Mouse (Mus musculus): Measurements from ENCODE around the gene Kctd21. TPM values are rescaled to one million over a fixed set of nuclear protein-coding genes. Genes with fewer than 3 reads are reported as not detected.

Gene Kctd21
- polyA plus RNA-seq, 2 experiments = 5.2 to 5.5 TPM

DNA sequence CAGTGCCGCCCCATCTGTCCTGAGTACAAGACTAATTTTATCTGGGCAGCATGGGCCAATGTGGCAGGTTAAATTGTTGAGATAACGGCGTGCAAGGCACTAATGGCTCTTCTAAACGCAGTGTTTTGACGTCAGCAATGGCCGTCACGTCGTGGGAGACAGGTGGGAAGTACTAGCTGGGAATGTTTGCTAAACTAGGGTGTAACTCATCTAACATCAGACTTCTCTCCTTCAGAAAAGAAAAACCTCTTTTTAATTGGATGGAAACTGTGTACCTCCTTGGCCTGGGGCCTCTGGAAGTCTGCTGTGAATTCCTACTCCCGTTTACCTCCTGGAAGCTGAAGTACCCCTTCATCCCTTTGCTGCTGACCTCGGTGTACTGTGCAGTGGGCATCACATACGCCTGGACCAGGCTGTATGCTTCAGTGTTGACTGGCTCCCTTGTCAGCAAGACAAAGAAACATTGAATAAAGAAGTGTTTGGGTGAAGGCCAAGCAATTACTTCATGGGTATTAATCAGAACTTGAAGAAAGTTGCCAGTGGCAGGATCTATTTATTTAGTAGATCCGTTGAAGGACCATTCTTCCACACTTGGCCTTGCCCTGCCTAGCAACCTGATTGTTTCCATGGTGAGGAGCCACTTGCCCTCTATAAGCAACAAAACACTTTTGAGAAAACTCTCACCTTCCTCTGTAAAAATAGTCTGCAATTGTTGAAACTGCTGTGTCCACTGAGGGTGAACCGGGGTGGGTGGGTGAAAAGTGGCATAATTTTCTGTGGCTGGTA is 59.4 kb downstream of the Kctd21 start:
- Histone ChIP-seq H3K27me3 (ENCODE audit: control insufficient read depth, insufficient read depth, low read length) (no peaks in the 10 kb centered on the region), H3K4me3 (replicated peaks; ENCODE audit: low read length) (no peak overlapping the region), H3K27ac (replicated peaks; ENCODE audit: low read depth, low read length) (no peak overlapping the region), H3K4me2 (replicated peaks; ENCODE audit: low read depth, low read length, severe bottlenecking) (no peak overlapping the region), H3K9ac (ENCODE audit: low read depth, low read length, severe bottlenecking) (no peak overlapping the region), H3K36me3 (ENCODE audit: control insufficient read depth, insufficient read depth, low read length) (peaks cover 51% of the 10 kb centered on the region), H3K9me3 (ENCODE audit: control insufficient read depth, low read length) (no peaks in the 10 kb centered on the region), H3K4me1 (ENCODE audit: control insufficient read depth, insufficient read depth, low read length) (no peaks in the 10 kb centered on the region)
- no peak for TF ChIP-seq POLR2A (IDR thresholded peaks at IDR 0.05; ENCODE audit: borderline replicate concordance, extremely low read depth, insufficient read depth, insufficient read length)
- DNase-seq (ENCODE audit: low spot score) (no peak), ATAC-seq (ENCODE audit: low FRiP score, low read depth) (no peak)
- 89% methylated on average over 13 of the region's 13 CpGs for WGBS

DNA sequence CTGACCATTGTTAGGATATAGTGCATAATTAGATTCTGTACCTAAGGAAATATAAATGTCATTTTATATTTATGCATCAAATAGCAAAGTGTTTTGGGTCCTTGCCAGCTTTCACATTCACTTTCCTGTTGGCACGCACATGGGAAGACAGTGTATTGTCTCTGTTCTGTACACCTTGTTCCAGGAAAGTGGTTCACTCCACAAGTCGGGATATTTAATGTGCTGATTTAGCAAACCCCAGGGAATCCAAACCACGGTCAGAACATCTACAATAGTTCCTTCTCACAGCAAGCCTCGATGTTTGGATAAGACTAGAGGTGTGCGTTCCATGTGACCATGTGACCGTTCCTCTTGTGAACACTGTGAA is 59.9 kb downstream of the Kctd21 start:
- TF ChIP-seq POLR2A (IDR thresholded peaks at IDR 0.05; ENCODE audit: borderline replicate concordance, extremely low read depth, insufficient read depth, insufficient read length) = no peak
- no peak overlapping the region for H3K27ac ChIP-seq (replicated peaks; ENCODE audit: low read depth, low read length)
- H3K4me2 ChIP-seq (replicated peaks; ENCODE audit: low read depth, low read length, severe bottlenecking) = no peak overlapping the region
- no peak overlapping the region for H3K4me3 ChIP-seq (replicated peaks; ENCODE audit: low read length)
- H3K4me1 ChIP-seq (ENCODE audit: control insufficient read depth, insufficient read depth, low read length) = no peaks in the 10 kb centered on the region
- no peaks in the 10 kb centered on the region for H3K27me3 ChIP-seq (ENCODE audit: control insufficient read depth, insufficient read depth, low read length)
- no peak for ATAC-seq (ENCODE audit: low FRiP score, low read depth)
- peaks cover 46% of the 10 kb centered on the region for H3K36me3 ChIP-seq (ENCODE audit: control insufficient read depth, insufficient read depth, low read length)
- DNase-seq (ENCODE audit: low spot score) = no peak
- H3K9me3 ChIP-seq (ENCODE audit: control insufficient read depth, low read length) = no peaks in the 10 kb centered on the region
- WGBS = 90% methylated on average over 6 of the region's 6 CpGs
- H3K9ac ChIP-seq (ENCODE audit: low read depth, low read length, severe bottlenecking) = no peak overlapping the region

DNA sequence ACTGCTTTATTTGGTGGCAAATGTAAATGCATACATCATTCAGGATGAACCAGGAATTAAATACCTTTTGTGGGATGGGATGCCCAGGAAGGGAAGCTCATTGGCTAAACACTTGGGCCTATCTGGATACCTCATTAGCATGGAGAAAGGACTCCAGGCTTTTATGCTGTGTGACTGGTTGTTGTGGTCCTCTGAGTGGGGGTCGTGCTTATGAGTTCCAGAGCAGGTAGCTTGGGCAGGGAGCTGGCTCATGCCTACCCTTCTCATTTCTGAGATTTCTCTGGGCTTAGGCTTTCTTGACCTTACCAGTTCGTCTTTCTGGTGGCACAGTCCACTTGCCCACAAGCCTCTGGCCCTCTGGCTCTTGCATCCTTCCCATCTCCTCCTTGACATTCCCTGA is 62.2 kb downstream of the Kctd21 start:
- DNase-seq (ENCODE audit: low spot score) (no peak), ATAC-seq (ENCODE audit: low FRiP score, low read depth) (no peak)
- no peak overlapping the region for H3K4me2 ChIP-seq (replicated peaks; ENCODE audit: low read depth, low read length, severe bottlenecking)
- no peak for TF ChIP-seq POLR2A (IDR thresholded peaks at IDR 0.05; ENCODE audit: borderline replicate concordance, extremely low read depth, insufficient read depth, insufficient read length)
- H3K36me3 ChIP-seq (ENCODE audit: control insufficient read depth, insufficient read depth, low read length) = peaks cover 25% of the 10 kb centered on the region
- no peak overlapping the region for H3K4me3 ChIP-seq (replicated peaks; ENCODE audit: low read length)
- no peaks in the 10 kb centered on the region for H3K9me3 ChIP-seq (ENCODE audit: control insufficient read depth, low read length)
- H3K9ac ChIP-seq (ENCODE audit: low read depth, low read length, severe bottlenecking) = no peak overlapping the region
- H3K4me1 ChIP-seq (ENCODE audit: control insufficient read depth, insufficient read depth, low read length) = no peaks in the 10 kb centered on the region
- H3K27me3 ChIP-seq (ENCODE audit: control insufficient read depth, insufficient read depth, low read length) = no peaks in the 10 kb centered on the region
- 74% methylated on average over 2 of the region's 2 CpGs for WGBS
- H3K27ac ChIP-seq (replicated peaks; ENCODE audit: low read depth, low read length) = no peak overlapping the region

DNA sequence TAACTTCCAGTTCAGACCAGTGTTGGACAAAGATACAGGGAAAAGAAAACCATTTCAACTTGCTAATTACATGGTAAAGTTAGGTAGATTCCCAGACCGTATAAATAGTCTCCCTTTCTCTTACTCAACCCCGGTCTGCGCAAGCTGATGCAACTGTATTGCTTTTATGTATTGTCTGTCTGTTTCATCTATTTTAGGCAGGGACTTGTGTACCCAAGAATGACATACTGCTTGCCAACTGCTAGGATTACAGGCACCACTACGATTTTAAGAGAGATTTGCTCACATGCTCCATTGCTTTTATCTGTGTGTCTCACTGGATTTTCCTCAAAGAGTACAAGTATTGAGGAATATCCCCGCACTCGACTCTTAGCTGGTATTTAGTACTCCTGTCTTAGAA is 66.8 kb downstream of the Kctd21 start:
- Histone ChIP-seq H3K27ac (replicated peaks; ENCODE audit: low read depth, low read length) (no peak overlapping the region), H3K4me1 (ENCODE audit: control insufficient read depth, insufficient read depth, low read length) (peaks cover 7% of the 10 kb centered on the region), H3K27me3 (ENCODE audit: control insufficient read depth, insufficient read depth, low read length) (no peaks in the 10 kb centered on the region), H3K4me2 (replicated peaks; ENCODE audit: low read depth, low read length, severe bottlenecking) (no peak overlapping the region), H3K9me3 (ENCODE audit: control insufficient read depth, low read length) (no peaks in the 10 kb centered on the region), H3K4me3 (replicated peaks; ENCODE audit: low read length) (no peak overlapping the region), H3K36me3 (ENCODE audit: control insufficient read depth, insufficient read depth, low read length) (peaks cover 10% of the 10 kb centered on the region; the same call in 1 of the 2 replicates), H3K9ac (ENCODE audit: low read depth, low read length, severe bottlenecking) (no peak overlapping the region)
- no peak for TF ChIP-seq POLR2A (IDR thresholded peaks at IDR 0.05; ENCODE audit: borderline replicate concordance, extremely low read depth, insufficient read depth, insufficient read length)
- 91% methylated on average over 6 of the region's 6 CpGs for WGBS
- DNase-seq (ENCODE audit: low spot score) (no peak), ATAC-seq (ENCODE audit: low FRiP score, low read depth) (no peak)

Other genes with a start within 250 kb of the Kctd21 start
- gene Usp35, start 307 bp upstream of the Kctd21 start, polyA plus RNA-seq (2012; rRNA removed) = 8.6 and 11.0 TPM in 2 replicates
- gene Usp35, start 307 bp upstream of the Kctd21 start, polyA plus RNA-seq (2014; fragmentation: Nextera tagmentation; extraction: Ambion mirVana) = 2.5 and 3.3 TPM in 2 replicates
- 53.8 and 55.8 TPM in 2 replicates for gene Alg8, start 39.3 kb downstream of the Kctd21 start, polyA plus RNA-seq (2012; rRNA removed)
- 29.0 and 31.8 TPM in 2 replicates for gene Alg8, start 39.3 kb downstream of the Kctd21 start, polyA plus RNA-seq (2014; fragmentation: Nextera tagmentation; extraction: Ambion mirVana)
- gene Ndufc2, start 67.7 kb downstream of the Kctd21 start, polyA plus RNA-seq (2012; rRNA removed) = 221 and 228 TPM in 2 replicates
- gene Ndufc2, start 67.7 kb downstream of the Kctd21 start, polyA plus RNA-seq (2014; fragmentation: Nextera tagmentation; extraction: Ambion mirVana) = 336 and 357 TPM in 2 replicates
- gene Thrsp, start 85.4 kb downstream of the Kctd21 start, polyA plus RNA-seq (2012; rRNA removed) = 0.29 and 0.30 TPM in 2 replicates
- 0.41 and 0.48 TPM in 2 replicates for gene Thrsp, start 85.4 kb downstream of the Kctd21 start, polyA plus RNA-seq (2014; fragmentation: Nextera tagmentation; extraction: Ambion mirVana)
- 3.2 and 5.1 TPM in 2 replicates for gene Kctd14, start 119.0 kb downstream of the Kctd21 start, polyA plus RNA-seq (2012; rRNA removed)
- 2.6 and 3.2 TPM in 2 replicates for gene Kctd14, start 119.0 kb downstream of the Kctd21 start, polyA plus RNA-seq (2014; fragmentation: Nextera tagmentation; extraction: Ambion mirVana)
- 75.8 and 102 TPM in 2 replicates for gene Ints4, start 148.6 kb downstream of the Kctd21 start, polyA plus RNA-seq (2012; rRNA removed)
- 50.6 and 55.7 TPM in 2 replicates for gene Ints4, start 148.6 kb downstream of the Kctd21 start, polyA plus RNA-seq (2014; fragmentation: Nextera tagmentation; extraction: Ambion mirVana)
- 41.1 and 57.3 TPM in 2 replicates for gene Aamdc, start 247.2 kb downstream of the Kctd21 start, polyA plus RNA-seq (2012; rRNA removed)
- 81.0 and 85.1 TPM in 2 replicates for gene Aamdc, start 247.2 kb downstream of the Kctd21 start, polyA plus RNA-seq (2014; fragmentation: Nextera tagmentation; extraction: Ambion mirVana)
- gene Rsf1, start 247.6 kb downstream of the Kctd21 start, polyA plus RNA-seq (2012; rRNA removed) = 8.9 and 12.2 TPM in 2 replicates
- 19.8 and 24.4 TPM in 2 replicates for gene Rsf1, start 247.6 kb downstream of the Kctd21 start, polyA plus RNA-seq (2014; fragmentation: Nextera tagmentation; extraction: Ambion mirVana)

Data from limb, embryonic 14.5 days (tissue).